Mouse (Mus musculus) spleen, postnatal 4 days (tissue): Measurements from ENCODE around the gene Gm49673.
"Not testable (repeated sequence)": the region's sequence is repeated elsewhere in the genome, so short reads cannot be mapped to it uniquely, and the experiment has no call there.

Experiments
- DNase-seq, 2 experiments: peaks; one replicate each; pipeline ENCODE4 v3.0.0; 2022; ENCODE audit warnings: low spot score in 2 of 2

Gm49673 gene

DNA sequence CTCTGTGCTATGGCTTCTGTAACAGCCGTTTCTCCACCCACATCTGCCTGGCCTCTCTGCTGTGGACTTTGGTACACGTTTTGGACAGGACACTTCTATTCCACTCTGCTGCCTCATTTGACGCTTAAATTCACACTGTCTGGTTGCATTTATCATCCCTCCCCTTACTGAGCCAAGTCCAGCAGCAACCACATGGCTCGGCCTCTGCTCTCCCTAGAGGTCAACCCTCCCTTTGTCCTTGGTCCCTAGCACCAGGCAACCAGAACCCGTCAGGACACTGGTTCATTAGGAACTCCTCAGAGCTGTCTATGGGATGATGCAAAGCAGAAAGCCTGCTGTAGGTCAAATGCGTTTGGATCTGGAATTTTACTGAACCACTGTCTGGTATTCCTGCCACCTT, 16.7 kb downstream of the Gm49673 start:
- DNase-seq: not testable (repeated sequence)

DNA sequence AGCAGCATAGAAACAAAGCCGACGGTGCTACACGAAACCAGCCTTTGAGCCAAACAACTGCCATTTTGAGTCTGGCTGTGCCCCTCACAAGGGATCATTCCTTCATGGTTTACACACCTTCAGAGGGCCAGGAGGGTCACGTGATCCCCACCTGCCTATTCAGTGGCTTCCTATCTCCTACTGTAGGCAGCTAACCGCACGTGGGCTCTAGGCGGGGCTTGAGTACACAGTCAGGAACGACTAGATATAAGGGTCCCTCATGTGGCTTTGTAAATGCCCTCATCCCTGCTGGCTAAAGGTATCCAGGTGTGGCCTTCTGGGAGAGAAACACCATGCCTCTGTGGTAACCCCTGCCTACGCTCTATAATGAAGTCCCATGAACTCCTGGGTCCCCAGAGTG, 18.0 kb downstream of the Gm49673 start:
- DNase-seq: not testable (repeated sequence)

DNA sequence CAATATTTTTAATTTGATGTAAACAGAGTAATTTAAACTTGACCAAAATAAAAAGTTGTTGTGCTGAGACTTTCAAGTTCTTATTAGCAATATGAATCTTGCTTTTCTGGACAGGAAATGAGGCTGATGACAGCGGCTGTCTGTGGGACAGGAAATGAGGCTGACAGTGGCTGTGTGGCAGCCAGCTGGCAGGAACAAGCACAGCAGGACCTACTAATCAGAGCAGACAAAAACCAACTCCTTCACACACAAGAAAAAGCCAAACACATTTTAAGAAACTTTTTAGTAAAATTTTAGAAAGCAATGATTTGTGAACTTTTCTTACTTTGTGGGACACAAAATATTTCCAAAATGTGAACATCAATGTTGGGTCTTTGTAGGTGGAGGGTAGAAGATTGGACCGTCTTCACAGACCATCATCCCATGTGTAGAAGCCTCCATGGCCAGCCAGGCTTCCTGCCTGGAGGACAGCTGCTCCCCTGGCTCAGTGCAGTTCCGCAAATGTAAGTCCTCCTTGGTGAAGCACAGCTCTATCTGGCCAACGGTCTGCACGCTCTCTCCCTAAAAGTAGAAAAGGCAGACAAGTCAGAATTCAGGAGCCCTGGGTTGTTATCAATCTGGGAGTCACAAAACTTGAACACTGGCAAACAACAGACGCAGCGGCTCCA, 19.1 kb downstream of the Gm49673 start:
- DNase-seq: not testable (repeated sequence)

DNA sequence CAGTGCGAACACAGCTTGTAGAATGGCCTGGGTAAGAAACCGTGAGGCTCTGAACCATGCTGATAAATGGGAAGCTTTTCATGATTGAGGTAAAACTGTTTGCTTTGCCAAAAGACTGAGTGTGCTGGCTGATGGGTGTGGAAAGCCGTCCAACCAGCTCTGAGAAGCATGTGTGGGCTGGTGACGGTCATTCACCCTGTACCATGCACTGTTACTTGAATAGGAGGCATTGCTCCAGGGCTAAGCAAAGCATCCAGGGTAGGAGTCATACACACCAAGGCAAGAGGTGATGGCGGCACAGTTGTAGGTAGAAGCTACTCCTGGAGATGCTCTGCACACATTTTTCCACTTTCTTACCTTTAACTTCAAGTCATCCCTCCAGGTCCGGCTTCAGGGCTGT, 23.0 kb downstream of the Gm49673 start:
- DNase-seq: not testable (repeated sequence)

- not testable (repeated sequence) for DNase-seq
Observed at GRCm38 (mm10) chr17:8122974-8123373, 24.6 kb downstream of the Gm49673 start.

GRCm38 (mm10) chr17:8116928-8117327, 30.7 kb downstream of the Gm49673 start:
- DNase-seq: not testable (repeated sequence)

- peak in 1 of 2 experiments; percentile 19 for DNase-seq
Observed at GRCm38 (mm10) chr17:8116378-8116777, 31.2 kb downstream of the Gm49673 start.

DNA sequence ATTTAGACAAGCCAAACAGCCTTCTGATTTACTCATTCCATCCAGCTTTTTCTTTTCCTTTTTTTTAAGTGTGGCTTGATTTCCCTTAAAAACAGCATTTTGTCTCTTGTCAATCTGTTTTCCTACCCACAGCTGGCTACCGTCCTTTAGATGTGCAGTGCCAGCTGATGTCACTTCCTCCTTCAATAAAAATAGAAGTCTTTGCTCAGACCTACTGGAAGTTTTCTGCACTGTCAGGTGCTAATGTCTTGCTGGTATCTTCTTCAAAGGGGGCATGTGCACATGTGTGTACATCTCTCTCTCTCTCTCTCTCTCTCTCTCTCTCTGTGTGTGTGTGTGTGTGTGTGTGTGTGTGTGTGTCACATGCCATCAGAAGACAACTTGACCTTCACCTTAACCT, 35.4 kb downstream of the Gm49673 start:
- not testable (repeated sequence) for DNase-seq

- not testable (repeated sequence) for DNase-seq
Observed at GRCm38 (mm10) chr17:8101297-8101609, 46.3 kb downstream of the Gm49673 start.

DNA sequence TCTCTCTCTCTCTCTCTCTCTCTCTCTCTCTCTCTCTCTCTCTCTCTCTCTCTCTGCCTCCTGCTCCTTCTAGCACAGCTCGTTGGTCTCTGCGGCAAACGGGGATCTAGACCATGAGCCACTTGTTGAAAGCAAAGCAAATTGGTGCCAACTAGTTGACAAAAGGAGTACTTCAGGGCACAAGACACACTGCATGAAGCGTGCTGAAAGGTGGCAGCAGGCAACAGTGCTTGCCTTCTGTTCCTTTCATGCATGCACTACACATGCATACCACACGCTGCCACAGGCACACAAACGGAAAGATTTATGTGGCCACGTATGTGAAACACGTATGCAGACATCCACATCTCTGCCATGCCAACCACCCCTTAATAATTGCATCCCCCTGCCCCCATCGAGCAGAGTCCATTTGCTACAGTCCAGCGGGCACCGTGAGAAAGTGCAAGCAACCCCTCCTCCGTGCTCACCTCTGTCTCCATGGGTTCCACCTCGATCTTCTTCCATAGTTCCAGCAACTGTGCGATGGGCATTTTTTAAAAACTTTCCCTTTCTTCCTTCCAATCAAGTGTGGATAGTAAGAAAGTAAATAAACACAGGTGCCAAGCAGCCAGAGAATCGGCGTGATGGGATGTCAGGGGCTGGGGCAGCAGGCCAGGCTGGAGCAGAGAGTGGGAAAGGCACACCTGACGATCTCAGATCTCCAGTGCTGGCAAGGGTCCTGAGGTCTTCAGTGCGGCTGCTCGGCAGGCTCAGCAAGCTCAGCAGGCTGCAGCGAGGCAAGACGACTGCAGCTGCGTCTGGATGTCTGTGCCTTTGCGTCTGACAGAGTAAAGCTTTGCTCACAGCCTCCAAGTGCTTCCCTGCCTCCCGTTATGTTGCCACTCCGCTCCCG, 46.9 kb downstream of the Gm49673 start:
- DNase-seq: not testable (repeated sequence)

DNA sequence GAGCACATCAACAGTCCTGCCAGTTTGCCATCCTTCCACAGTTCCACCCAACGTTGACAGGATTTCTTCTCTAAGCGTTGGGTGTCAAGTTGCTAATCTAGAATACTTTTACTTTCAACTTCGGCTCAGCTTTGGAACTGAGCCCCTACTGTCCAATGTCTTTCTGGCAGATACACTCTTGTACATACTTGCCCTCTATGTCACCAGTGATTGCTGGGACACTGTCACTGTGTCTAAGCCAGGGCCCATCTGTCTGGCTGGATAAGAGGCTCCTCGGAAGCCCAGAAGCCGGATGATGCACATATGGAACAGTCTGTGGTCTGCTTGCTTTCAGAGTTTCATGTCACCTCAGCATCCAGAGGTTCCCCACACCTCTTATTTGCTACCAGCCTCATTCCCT, 51.4 kb downstream of the Gm49673 start:
- DNase-seq: not testable (repeated sequence)

DNA sequence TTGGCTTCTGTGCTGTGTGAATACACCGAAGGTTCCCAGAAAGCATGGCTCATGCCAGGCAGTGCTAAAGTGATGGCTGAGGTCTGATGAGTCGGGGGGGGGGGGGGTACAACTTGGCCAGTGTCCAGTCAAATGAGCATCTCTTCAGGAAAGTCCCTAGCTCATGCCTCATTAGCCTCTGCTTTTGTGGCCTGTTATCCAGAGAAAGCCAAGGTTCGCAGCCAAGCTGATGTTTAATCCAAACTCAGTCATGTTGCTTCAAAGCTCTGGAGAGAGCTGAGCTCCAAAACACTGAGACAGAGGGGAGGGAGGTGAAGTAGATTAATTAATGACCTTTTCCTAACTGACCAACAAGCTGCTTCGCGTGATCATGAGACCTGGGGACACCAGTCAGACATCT, 51.9 kb downstream of the Gm49673 start:
- DNase-seq: not testable (repeated sequence)

DNA sequence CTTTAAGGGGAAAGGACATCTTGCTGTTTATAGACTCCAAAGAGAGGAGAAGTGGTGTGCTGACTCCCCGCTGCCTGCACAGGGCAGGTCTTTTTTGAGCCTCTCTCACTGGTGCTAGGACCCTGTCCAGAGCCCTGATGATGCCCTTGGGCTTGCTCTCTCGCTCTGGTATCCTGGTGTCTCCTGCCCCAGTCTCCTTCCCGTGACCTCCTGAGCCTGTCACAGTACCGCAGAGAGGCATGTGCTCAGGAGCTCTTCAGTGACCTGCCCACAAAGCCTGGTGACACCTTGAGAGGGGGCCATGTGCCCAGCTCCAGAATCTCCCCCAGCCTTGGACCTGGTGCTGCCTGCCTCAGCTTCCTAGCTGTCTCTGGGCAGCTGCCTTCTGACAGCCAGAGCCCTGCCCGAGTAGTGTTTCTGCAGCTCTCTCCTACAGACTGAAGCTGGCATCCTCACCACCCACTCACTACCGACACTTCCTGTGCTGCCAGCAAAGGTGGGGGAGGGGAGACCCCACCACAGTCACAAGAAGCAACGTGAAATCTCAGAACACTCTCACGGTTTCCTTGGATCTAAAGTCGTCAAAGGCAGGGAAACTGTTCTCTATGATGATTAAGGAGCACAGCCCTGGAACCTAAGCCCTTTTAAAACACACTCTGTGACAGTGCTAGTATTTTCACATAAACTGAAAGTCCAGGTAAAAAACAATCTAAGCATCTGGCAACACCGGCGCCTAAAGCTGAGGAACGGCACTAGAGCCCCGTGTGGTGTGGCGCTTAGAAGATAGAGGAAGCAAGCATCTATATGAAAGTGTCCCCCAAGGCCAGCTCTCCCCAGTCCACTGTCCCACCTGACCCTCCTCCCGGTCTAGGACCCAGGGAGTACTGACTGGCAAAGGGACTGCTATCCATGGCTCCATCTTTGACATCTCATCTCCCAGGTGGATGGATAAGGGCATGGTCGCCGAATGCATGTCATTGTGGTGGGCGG, 54.8 kb downstream of the Gm49673 start:
- not testable (repeated sequence) for DNase-seq

GRCm38 (mm10) chr17:8091320-8091719, 56.3 kb downstream of the Gm49673 start:
- DNase-seq: peak in 1 of 2 experiments; percentile 52

GRCm38 (mm10) chr17:8069847-8070246, 77.7 kb downstream of the Gm49673 start:
- DNase-seq: not testable (repeated sequence)

- not testable (repeated sequence) for DNase-seq
Observed at GRCm38 (mm10) chr17:8056637-8057138, 90.9 kb downstream of the Gm49673 start.

- DNase-seq: not testable (repeated sequence)
Observed at GRCm38 (mm10) chr17:8055919-8056589, 91.5 kb downstream of the Gm49673 start.

DNA sequence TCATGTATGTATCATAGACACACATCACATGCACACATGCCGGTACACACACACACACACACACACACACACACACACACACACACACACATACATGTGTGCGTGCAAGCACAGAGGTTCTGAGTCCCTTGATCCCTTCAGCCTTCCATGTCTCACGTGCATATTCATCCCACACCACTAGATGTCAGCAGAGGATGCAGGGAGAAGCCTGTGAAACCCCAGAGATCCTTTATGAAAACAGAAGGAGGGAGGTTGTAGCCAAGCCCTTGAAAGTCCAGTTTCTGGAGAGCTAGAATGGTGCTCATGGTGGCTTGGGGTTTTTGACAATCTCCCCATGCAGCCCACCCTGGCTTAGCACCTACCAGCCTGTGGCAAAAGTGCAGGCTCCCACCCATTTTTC, 96.3 kb downstream of the Gm49673 start:
- DNase-seq: peak; percentile 69 to 83

DNA sequence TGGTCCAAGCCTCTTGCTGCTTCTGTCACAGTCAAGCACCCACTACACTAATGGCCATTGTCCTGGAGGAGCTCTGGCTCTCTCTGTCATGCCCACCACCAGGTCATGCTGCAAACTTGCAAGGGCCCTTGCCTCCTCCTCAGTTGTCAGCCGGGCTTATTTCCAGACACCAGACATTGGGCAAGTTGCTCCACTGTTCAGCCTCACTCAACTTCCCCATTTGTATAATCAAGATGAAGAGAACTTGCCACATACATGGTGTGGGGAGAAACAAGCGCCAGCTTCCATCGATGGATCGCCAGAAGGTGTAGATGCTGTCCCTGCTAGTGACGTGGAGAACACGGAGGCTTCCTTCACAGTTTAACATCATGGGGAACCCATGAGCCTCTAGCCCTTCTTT, 97.4 kb downstream of the Gm49673 start:
- not testable (repeated sequence) for DNase-seq

DNA sequence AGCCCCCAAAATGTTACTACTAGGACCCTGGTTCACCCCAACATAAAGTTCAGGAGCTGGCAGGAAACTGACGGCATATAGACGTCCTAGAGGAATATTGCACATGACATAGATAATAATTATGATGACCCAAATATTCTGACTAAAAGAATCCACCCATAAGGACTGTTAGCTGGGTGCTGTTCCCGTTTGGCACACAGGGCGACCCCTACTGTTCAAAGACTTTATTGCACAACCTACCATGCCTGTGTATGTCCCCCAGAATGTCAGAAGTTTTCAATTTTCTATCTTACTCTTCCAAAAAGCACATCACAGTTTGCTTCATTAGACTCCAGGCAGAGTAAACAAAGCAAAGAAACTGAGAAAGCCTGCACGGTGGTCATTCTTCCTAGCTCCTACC, 101.4 kb downstream of the Gm49673 start:
- peak; percentile 53 to 78 for DNase-seq

DNA sequence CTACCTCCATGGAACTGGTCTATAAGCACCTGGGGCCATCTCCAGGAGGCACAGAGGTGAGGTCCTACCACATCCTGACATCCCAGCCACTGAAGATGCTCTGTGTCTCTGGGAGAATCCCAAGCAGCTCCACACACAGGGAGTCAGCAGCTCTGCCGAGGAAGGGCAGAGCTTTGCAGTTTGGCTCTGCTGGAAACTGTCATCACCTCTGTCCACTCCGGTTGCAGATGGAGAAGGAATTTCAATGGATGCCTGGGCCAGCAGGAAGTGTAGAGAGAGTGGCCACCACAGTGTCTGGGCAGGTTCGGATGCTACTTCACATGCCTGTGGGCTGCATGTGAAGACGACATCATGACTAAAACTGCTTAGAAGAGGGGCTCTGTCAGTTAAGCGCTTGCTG, 106.4 kb downstream of the Gm49673 start:
- not testable (repeated sequence) for DNase-seq
